Mouse (Mus musculus): Measurements from ENCODE around the gene Zswim2. TPM values are rescaled to one million over a fixed set of nuclear protein-coding genes. Genes with fewer than 3 reads are reported as not detected.

Zswim2 gene
- polyA plus RNA-seq (2015; fragmentation: Illumina TruSeq; extraction: RNeasy Lipid Tissue Mini Kit (QIAGEN cat#74804); ENCODE audit: low read depth, low replicate concordance): not detected

GRCm38 (mm10) chr2:83940931-83941361 lies at the start of gene Zswim2:
Zswim2 (minus strand) TSS chr2:83941228.

GRCm38 (mm10) chr2:83990253-83990652 lies 49.2 kb upstream of the Zswim2 start, which contains the start of gene Gm13691:
Gm13691 (plus strand) TSS chr2:83990553.

GRCm38 (mm10) chr2:83984443-83984842 lies 43.4 kb upstream of the Zswim2 start, which contains the start of gene Gm13697:
Gm13697 (plus strand) TSS chr2:83984743.

GRCm38 (mm10) chr2:83978633-83979032 lies 37.6 kb upstream of the Zswim2 start, which contains the start of gene Gm13694:
Gm13694 (plus strand) TSS chr2:83978933.

GRCm38 (mm10) chr2:83972823-83973222 lies 31.8 kb upstream of the Zswim2 start, which contains the start of gene Gm13696:
Gm13696 (plus strand) TSS chr2:83973123.

GRCm38 (mm10) chr2:83967013-83967412 lies 26.0 kb upstream of the Zswim2 start, which contains the start of gene Gm13695:
Gm13695 (plus strand) TSS chr2:83967313.

GRCm38 (mm10) chr2:83961203-83961602 lies 20.2 kb upstream of the Zswim2 start, which contains the start of gene Gm13693:
Gm13693 (plus strand) TSS chr2:83961503.

GRCm38 (mm10) chr2:83955393-83955792 lies 14.4 kb upstream of the Zswim2 start, which contains the start of gene Gm13698:
Gm13698 (plus strand) TSS chr2:83955693.

Other genes with a start within 250 kb of the Zswim2 start
- 46.4 TPM for gene Itgav, start 216.8 kb downstream of the Zswim2 start, polyA plus RNA-seq (2015; fragmentation: Illumina TruSeq; extraction: RNeasy Lipid Tissue Mini Kit (QIAGEN cat#74804); ENCODE audit: low read depth, low replicate concordance)
- 170 TPM for gene Fam171b, start 128.6 kb downstream of the Zswim2 start, polyA plus RNA-seq (2015; fragmentation: Illumina TruSeq; extraction: RNeasy Lipid Tissue Mini Kit (QIAGEN cat#74804); ENCODE audit: low read depth, low replicate concordance)
- gene Gm13698, start 14.5 kb upstream of the Zswim2 start, polyA plus RNA-seq (2015; fragmentation: Illumina TruSeq; extraction: RNeasy Lipid Tissue Mini Kit (QIAGEN cat#74804); ENCODE audit: low read depth, low replicate concordance): not detected
- gene Gm13693, start 20.3 kb upstream of the Zswim2 start, polyA plus RNA-seq (2015; fragmentation: Illumina TruSeq; extraction: RNeasy Lipid Tissue Mini Kit (QIAGEN cat#74804); ENCODE audit: low read depth, low replicate concordance): not detected
- not detected for gene Gm13695, start 26.1 kb upstream of the Zswim2 start, polyA plus RNA-seq (2015; fragmentation: Illumina TruSeq; extraction: RNeasy Lipid Tissue Mini Kit (QIAGEN cat#74804); ENCODE audit: low read depth, low replicate concordance)
- gene Gm13696, start 31.9 kb upstream of the Zswim2 start, polyA plus RNA-seq (2015; fragmentation: Illumina TruSeq; extraction: RNeasy Lipid Tissue Mini Kit (QIAGEN cat#74804); ENCODE audit: low read depth, low replicate concordance): not detected
- gene Gm13694, start 37.7 kb upstream of the Zswim2 start, polyA plus RNA-seq (2015; fragmentation: Illumina TruSeq; extraction: RNeasy Lipid Tissue Mini Kit (QIAGEN cat#74804); ENCODE audit: low read depth, low replicate concordance): not detected
- gene Gm13697, start 43.5 kb upstream of the Zswim2 start, polyA plus RNA-seq (2015; fragmentation: Illumina TruSeq; extraction: RNeasy Lipid Tissue Mini Kit (QIAGEN cat#74804); ENCODE audit: low read depth, low replicate concordance): not detected
- not detected for gene Gm13691, start 49.3 kb upstream of the Zswim2 start, polyA plus RNA-seq (2015; fragmentation: Illumina TruSeq; extraction: RNeasy Lipid Tissue Mini Kit (QIAGEN cat#74804); ENCODE audit: low read depth, low replicate concordance)

Measured in brain, adult 10 weeks (tissue).